Mouse (Mus musculus) 3T3-L1 (cell line): ENCODE measurements around the gene Lpp.
A peak's percentile ranks its signal among the peaks of the same experiment; 100 is the strongest.

Source experiments
- DNase-seq: peaks from one replicate; pipeline ENCODE4 v3.0.0-alpha.2; 2015; ENCODE audit warnings: low read depth, low spot score

The Lpp gene

DNA sequence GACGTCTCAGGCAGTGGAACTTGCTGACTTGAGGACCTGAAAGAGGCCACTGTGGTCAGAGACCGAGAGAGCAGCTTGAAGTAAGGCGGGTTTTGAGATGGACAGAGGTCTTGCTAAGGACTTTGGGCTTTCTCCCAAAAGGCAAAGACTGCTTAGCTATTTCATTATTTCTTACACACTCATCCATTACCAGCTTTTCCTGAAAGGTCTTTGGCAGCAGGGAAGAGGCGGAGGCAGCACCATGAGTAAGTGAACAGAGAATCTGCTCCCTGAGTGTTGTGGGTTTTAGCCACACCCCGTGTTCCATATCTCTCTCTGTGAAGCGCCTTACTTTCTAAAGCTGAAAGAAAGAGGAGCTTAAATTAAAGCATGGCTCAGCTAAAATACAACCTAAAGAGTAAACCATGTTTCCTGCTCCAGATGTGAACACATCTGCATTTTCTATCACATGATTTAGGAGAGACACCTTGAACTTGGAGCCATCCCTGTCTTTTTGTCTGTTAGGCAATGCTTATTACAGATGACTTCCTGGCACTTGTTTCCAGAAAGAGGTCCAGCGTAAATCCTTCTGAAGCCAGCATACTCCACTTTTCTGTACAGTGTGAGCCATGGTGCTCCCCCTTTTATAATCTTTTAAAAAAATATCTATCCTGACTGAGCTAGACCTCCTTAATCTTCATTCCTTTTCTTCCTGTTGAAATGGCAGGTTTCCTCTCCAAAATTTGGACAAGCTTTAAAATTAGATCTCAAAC lies 520.5 kb downstream of the Lpp start:
- DNase-seq = peak; percentile 96

- peak; percentile 65 for DNase-seq
Observed at GRCm38 (mm10) chr16:24914393-24914751, 521.1 kb downstream of the Lpp start.

GRCm38 (mm10) chr16:24915470-24915869 lies 522.2 kb downstream of the Lpp start:
- no peak for DNase-seq

DNA sequence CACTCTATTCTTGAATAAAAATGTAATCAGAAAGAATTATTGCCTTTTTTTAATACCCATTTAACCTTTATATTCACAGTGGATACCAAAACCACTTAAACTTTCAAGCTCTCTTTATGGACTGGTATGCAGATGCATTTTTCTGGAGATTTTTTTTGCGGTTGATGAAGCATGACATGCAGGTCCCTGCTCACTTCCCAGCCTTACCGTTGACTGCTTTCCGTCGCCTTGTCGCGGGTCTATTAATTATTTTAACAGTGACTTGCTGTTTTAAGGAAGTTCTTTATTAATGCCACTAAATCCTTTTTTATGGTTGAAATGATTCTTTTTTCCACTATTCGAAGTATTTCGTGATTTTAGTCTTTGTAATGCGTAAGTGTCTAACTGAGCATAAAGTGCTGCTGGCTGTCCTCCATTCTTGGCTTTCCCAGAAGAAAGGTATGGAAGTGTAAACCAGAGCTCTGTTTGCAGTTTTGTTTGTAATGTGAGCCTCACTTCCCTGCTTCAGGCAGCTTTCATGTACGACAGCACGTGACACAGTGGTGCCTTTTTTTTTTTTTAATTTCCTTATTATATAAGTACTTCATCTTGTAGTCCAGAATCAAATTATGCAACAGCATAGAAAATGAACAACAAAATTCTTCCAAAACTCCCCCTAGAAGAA lies 526.2 kb downstream of the Lpp start:
- no peak for DNase-seq

- DNase-seq = no peak
Observed at GRCm38 (mm10) chr16:24930070-24930469, 536.8 kb downstream of the Lpp start.

- no peak for DNase-seq
Observed at GRCm38 (mm10) chr16:24930621-24931020, 537.3 kb downstream of the Lpp start.

GRCm38 (mm10) chr16:24932816-24933215 lies 539.5 kb downstream of the Lpp start:
- no peak for DNase-seq

- peak; percentile 88 for DNase-seq
Observed at GRCm38 (mm10) chr16:24933691-24934090, 540.4 kb downstream of the Lpp start.

- no peak for DNase-seq
Observed at GRCm38 (mm10) chr16:24941306-24942160, 548.2 kb downstream of the Lpp start.

DNA sequence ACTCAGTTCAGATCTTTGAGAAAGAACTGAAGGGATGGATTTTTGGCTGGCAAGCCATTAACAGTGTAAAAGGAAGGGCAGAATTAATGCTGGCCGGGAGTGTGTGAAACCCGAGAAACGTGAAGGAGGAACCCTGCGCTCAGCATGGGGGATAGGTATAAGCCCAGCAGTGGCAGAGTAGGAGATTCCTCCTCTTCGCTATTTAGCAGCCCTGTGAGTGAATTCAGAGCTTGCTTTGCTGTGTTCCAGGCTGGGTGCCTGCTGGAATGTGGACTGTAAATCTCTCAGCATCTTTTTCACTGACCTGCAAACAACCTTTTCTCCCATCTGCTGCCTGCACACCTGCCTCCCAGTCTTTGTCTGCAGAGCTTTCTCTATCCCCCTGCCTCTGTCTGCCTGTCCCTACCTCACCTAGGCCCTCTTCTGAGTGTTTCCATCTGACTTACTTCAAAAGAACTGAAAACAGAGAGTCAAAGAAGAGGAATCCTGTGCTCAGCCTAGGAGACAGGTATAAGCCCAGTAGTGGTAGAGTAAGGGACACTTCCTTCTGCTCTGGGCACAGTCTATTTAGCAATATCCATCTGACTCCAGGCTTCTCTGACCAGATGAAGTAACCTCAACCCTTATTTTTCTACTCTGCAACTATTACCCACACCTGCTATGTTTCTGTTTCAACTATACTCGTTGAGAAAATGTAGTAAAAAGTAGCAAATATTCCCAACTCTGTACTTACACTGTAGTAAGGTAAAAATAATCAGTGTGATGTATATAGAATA lies 550.4 kb downstream of the Lpp start:
- DNase-seq = no peak

DNA sequence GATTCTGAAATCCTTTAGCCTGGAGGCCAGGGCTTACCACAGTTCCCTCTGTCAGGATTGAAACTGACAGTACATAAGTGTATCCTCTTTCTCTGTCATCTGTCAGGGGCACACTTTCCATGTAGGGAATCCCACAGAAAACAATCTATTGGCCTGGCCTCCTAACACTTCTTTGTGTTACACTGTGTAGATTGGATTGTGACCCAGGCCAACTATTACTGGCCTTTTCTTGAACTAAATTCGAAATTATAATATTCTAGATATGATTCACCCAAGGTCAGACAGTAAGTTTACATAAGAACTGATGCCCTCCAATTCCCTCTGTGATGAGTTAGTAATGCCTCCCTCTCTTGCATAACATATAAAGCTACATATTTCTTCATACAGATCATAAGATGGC lies 553.0 kb downstream of the Lpp start:
- DNase-seq = peak; percentile 68

DNA sequence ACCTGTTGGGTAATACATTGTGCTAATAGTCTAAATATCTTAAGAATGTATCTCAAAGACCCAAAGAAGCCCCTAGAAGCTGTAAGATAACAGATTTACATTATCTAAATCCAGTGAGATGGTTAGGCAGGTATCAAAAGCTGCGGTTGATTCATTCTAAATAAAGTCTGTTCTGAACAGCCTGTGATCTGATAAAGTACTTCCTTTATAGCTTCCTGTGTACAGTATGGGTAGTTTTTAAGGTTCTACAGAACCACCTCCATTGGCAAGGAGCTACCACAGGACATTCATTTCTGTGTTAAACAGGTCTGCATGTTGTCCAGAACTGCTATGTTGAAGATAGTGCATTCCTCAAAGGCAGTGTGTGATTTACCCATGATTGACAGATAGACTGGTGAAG lies 554.2 kb downstream of the Lpp start:
- no peak for DNase-seq

DNA sequence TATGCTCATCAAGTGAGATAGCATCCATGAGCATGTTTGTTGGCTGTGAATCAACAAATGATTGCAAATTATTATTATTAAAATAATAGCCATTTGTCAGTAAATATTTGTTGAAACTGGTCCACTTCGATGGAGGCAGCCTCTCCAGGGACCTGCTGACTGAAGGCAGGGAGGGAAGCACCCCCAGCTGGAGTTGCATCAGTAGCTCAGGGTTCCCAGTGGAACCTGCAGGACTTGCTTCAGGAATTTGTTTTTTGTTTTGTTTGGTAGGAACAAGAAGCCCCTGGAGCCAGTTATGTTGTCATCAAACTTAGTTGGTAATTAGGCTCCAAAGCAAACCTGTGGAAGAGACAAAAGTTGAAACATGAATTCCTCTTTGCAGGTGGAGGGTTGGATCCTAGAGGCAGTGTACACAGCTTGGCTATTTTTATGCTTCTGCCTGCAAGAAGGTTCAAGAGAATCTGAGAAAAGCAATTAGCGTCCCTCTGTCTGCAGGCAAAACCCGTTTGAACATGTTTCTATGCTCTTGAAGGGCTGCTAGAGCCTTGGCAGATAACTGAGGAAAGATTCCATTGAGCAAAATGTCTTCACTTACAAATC lies 554.9 kb downstream of the Lpp start:
- DNase-seq = no peak

DNA sequence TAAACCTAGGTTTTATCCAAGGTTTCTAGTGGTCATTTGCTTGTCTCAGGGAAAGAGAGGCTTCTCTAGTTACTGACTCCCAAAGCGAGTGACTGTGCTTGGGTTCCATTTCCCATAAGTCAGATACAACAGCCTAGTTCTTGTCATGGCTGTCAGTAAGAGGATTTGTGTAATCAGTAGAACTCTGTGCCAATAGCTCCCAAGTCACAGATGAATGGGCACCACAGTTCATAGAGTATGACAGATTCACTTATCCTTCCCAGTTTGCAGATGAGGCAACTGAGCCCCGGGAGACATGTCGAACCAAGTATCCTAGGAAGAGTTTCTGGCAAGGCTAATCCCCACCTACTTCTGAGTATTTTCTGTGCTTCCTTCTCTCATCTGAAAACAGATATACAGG lies 556.0 kb downstream of the Lpp start:
- DNase-seq = peak; percentile 50

DNA sequence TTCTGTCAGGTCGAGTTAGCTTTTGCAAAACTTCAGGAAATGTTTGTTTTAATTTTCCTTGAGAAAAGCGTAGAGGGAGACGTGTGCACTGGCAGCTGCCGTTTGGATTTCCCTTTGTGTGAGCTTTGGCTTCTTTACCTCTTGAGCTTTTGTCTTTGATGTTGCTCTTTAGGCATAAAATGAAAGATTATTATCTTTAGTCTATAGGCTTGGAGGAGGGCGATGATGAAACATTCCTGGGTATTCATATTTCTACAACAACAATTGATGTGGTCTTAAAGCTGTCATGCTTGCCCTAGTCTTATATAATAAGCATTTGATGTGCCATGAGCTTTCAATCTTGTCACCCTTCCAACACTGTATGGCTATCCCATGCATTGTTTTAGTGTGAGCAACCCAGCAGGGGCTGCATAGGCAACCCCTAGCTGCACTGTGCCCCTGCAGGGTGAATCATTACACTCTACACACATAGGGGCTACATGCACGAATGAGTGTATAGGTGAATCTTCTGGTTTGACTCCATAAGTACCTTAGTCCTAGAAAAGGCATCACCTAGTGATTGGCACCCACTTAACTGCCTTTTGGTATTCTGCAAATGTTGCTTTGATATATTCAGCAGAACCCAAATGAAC lies 556.9 kb downstream of the Lpp start:
- no peak for DNase-seq

DNA sequence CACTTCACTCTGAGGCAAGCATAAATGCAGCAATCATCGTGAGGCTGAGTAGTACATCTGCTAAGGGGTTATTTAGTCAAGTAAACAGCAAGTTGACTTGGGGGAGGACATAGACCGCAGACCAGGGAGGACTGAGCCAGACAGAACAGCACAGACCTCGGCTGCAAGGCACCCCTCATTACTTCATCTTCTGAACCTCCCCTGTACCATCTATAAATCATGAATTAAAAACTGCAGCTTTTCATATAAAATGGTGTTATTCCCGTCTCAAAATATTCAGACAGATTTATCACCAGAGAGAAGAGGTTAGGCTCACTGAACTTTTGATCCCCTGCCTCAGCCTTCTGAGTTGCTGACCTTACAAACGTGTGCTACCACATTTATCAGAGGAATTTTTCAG lies 558.6 kb downstream of the Lpp start:
- DNase-seq = no peak

- DNase-seq = no peak
Observed at GRCm38 (mm10) chr16:24955054-24955453, 561.7 kb downstream of the Lpp start.

DNA sequence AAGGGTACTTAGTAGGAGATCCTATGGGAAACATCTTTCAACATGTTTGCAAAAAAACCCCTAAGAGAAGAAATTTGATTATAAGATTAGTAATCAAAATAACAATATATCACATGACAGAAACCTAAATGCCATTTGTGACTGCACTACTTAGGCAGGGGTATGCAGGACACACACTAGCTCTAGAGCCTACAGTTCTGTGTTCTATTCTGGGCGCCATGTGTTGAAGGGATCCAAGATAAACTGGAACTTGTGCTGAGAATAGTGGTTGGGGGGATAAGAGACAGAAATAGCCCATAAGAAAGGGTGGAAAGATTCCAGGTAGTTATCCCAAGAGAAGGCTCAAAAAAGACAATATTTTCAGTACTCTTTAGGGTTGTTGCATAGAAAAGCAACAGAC lies 565.4 kb downstream of the Lpp start:
- DNase-seq = no peak

DNA sequence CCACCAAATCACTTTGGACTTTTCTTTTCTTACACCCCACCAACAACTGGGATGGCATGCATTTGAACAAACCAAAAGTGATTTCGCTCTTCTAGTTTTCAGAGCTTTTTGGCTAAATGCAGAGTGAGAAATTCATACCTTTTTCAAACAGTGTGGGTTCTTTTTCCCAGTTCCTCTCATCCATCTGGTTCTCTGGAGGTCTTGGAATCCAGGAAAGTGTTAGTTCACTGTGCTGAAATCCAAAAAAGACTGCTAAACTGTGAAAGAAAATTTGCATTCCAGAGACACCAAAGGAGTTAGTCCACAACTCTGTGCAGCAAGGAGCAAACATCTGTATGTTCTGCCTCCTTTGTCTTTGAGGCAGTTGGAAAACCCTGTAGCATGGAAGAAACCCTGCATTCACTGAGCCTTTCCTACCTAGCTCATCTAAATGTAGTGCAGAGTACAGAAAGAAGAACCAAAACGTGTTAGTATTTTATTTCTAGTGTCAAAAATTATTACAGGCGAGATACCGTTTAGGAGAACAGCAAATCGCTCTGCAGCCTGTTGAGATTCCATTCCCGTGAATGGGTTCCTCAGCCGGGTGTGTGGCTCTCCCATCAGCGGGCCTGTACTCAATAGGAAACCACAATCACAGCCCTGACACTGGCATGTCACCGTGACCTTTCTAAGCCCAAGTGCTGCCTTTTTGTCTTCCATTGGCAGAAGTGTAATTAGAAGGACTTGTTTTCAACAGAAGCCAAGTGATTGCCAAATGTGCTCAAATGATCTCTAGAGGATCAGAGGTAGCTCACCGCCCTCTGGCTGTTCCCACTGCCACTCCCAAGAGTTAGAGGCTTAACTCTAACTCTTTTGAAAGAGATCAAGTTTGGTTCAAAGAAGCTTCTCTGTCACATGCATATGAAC lies 567.8 kb downstream of the Lpp start:
- no peak for DNase-seq

DNA sequence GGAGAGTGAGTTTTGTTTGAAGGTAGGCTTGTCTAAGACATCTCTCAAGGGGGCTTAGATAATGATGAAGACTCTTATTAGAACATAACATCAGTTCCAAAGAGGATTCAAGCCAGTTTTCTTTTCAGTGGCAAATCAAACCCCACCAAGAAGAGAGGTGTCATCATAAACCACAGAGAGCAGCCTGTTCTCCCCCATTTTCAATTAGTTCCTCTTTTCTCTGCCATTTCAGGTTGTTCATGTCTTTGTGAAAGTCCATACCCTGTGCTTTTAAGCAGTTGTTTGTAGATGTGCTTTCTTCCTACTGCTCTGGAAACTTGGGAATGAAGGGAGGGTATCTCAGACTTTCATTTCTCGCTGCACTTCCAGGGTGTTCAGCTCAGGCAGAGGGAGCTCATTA lies 571.0 kb downstream of the Lpp start:
- no peak for DNase-seq
